Mouse (Mus musculus) E14TG2a.4 (cell line): ENCODE measurements around the gene Gm3336.

Experiments
- H3K27me3 ChIP-seq: 2 replicates; pipeline ENCODE4 v1.6.1; 2014; ENCODE audit warnings: low read length, control low read depth; ENCODE audit not compliant: insufficient read depth
- H3K36me3 ChIP-seq: 2 replicates; pipeline ENCODE4 v1.6.1; 2014; ENCODE audit warnings: low read length, control low read depth; ENCODE audit not compliant: insufficient read depth
- H3K4me1 ChIP-seq: replicated peaks from 2 replicates; pipeline ENCODE4 v1.6.1; 2014; ENCODE audit warnings: low read depth, low read length, control low read depth
- H3K4me3 ChIP-seq: replicated peaks from 2 replicates; pipeline ENCODE4 v1.5.1; 2014; ENCODE audit warnings: mild to moderate bottlenecking, low read length
- H3K9me3 ChIP-seq: 2 replicates; pipeline ENCODE4 v1.6.1; 2014; ENCODE audit warnings: low read length, control low read depth
- CTCF ChIP-seq: conservative IDR thresholded peaks from 2 replicates; pipeline ENCODE4 v1.5.1; 2014; ENCODE audit warnings: low read length
- NANOG ChIP-seq: IDR thresholded peaks from 2 replicates; pipeline ENCODE4 v1.6.1; 2014; ENCODE audit warnings: borderline replicate concordance, low read length, mixed read lengths
- POU5F1 ChIP-seq: IDR thresholded peaks from 2 replicates; pipeline ENCODE4 v1.6.1; 2014; ENCODE audit warnings: low read length, borderline replicate concordance

The Gm3336 gene

DNA sequence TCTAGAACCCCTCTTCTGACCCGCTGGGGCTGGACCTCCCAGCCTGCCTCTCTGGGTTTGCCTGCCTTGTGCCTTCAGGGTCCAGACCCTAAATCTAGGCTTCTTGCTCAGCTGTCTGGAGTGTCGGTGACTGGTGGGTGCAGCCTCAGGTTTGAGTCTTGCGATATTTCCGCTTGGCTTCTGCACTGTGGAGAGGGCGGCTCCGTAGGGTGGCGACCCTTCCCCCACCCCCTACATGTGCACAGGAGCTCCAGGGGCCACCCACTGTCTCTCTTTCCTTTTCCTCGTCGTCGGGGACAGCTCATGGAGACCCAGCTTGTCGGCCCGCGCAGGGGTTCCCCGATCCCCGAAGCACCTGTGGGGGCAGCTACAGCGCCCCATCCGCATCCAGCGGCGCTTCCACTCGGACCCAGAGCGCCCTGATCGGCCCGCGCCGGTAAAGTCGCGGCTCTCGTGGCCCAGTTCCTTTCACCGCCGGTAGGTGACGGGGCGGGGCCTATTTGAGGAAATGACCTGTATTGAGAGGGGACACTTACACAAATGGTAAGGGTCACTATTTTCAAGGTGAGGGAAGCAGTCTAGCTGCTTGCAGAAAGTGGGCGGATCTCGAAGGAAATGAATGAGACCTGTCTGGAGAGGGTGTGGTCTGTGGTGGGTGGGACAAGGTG lies 11.6 kb downstream of the Gm3336 start:
- Histone ChIP-seq H3K4me1 (peaks cover 43% of the 10 kb centered on the region), H3K27me3 (peaks cover 30% of the 10 kb centered on the region), H3K4me3 (peak overlapping the region; percentile 73), H3K9me3 (no peaks in the 10 kb centered on the region), H3K36me3 (no peaks in the 10 kb centered on the region)
- TF ChIP-seq CTCF (peak; percentile 35), POU5F1 (no peak)

GRCm38 (mm10) chr8:70730956-70731355 lies 12.6 kb downstream of the Gm3336 start:
- H3K4me1 ChIP-seq, result peaks cover 40% of the 10 kb centered on the region
- H3K9me3 ChIP-seq, result no peaks in the 10 kb centered on the region
- H3K4me3 ChIP-seq, result no peak overlapping the region
- TF ChIP-seq CTCF (no peak), NANOG (no peak), POU5F1 (no peak)
- peaks cover 30% of the 10 kb centered on the region for H3K27me3 ChIP-seq
- H3K36me3 ChIP-seq, result no peaks in the 10 kb centered on the region

GRCm38 (mm10) chr8:70737705-70738104 lies 19.4 kb downstream of the Gm3336 start:
- H3K36me3 ChIP-seq, result no peaks in the 10 kb centered on the region
- no peak overlapping the region for H3K4me3 ChIP-seq
- H3K4me1 ChIP-seq, result peaks cover 17% of the 10 kb centered on the region
- H3K27me3 ChIP-seq, result peaks cover 30% of the 10 kb centered on the region
- no peak for TF ChIP-seq POU5F1
- TF ChIP-seq CTCF, result no peak
- TF ChIP-seq NANOG, result no peak
- H3K9me3 ChIP-seq, result no peaks in the 10 kb centered on the region

GRCm38 (mm10) chr8:70738211-70738610 lies 19.9 kb downstream of the Gm3336 start:
- Histone ChIP-seq H3K9me3 (no peaks in the 10 kb centered on the region), H3K4me1 (peaks cover 18% of the 10 kb centered on the region), H3K27me3 (peaks cover 36% of the 10 kb centered on the region), H3K36me3 (no peaks in the 10 kb centered on the region), H3K4me3 (no peak overlapping the region)
- TF ChIP-seq NANOG, result no peak

DNA sequence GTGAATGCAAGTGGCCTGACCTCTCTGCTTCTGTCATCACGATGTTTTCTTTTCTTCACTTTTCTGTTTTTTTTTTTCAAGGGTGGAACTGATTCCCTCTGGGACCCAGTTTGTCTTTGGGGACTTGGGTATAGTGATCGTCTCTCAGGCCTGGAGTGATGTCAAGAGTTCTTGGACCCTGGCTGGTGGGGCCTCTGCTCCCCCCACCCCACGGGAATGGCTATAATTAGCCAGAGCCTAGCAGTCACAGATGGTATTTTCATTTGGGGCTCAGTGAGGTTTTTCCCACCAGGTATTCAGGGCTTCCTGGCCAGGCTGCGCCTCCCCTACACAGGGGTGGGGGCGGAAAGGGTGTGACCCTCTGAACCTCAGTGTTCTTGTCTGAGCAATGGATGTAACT lies 23.3 kb downstream of the Gm3336 start:
- peaks cover 70% of the 10 kb centered on the region for H3K27me3 ChIP-seq
- peaks cover 51% of the 10 kb centered on the region for H3K4me1 ChIP-seq
- TF ChIP-seq NANOG (no peak), CTCF (no peak), POU5F1 (no peak)
- no peaks in the 10 kb centered on the region for H3K36me3 ChIP-seq
- H3K9me3 ChIP-seq, result no peaks in the 10 kb centered on the region
- H3K4me3 ChIP-seq, result no peak overlapping the region

- H3K4me3 ChIP-seq, result no peak overlapping the region
- no peaks in the 10 kb centered on the region for H3K36me3 ChIP-seq
- H3K27me3 ChIP-seq, result peaks cover 75% of the 10 kb centered on the region
- peaks cover 54% of the 10 kb centered on the region for H3K4me1 ChIP-seq
- H3K9me3 ChIP-seq, result no peaks in the 10 kb centered on the region
- TF ChIP-seq NANOG, result no peak
- no peak for TF ChIP-seq POU5F1
- no peak for TF ChIP-seq CTCF
These were observed 23.8 kb downstream of the Gm3336 start for GRCm38 (mm10) chr8:70742176-70742575.

GRCm38 (mm10) chr8:70742981-70743655 lies 24.8 kb downstream of the Gm3336 start:
- peaks cover 82% of the 10 kb centered on the region for H3K27me3 ChIP-seq
- TF ChIP-seq CTCF (no peak), NANOG (no peak), POU5F1 (no peak)

DNA sequence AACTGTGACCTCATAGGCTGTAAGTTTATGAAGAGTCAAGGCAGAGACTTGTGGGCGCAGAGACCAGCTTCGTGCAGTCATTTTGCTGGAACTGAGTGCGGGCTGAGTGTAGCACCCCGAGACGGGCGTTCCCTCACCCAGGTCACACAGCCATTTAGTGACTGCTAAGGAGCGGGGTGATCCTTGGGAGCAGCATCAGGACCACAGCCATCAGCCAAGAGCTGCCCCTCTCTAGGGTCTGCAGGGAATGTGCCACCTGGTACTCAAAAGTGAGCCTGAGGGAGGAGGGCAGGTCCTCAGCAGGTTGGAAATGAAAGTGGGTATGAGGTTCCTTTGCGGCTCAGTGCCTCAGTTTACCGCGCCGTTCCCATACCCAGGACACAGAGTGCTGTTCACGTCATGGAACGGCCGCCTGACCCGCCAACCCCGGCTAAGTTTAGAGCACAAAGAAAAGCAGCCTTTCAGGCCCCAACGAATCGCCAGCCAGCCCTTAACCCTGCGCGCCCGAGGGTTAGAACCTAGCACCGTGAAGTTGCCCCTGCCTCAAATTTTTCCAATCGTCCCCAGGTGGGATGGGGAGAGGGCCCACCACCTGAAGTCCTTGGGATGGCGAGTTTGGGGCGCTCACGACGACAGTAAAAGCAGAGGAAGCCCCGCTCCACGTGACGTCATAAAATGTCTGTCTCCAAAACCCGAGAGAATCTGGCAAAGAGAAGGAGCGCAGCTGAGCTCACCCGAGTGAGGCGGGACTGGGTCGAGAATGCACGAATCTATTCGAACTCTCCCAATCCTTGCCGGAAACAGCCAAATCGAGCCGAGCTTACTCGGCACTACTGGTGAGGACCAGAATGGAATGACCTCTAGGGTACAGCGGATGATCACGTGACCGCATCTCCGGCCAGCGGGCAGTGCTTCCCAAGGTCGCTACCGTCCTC lies 25.6 kb downstream of the Gm3336 start:
- peak overlapping the region; percentile 77 for H3K4me3 ChIP-seq
- H3K36me3 ChIP-seq, result no peaks in the 10 kb centered on the region
- H3K9me3 ChIP-seq, result no peaks in the 10 kb centered on the region
- H3K27me3 ChIP-seq, result peaks cover 84% of the 10 kb centered on the region
- TF ChIP-seq NANOG (no peak), CTCF (no peak), POU5F1 (no peak)
- H3K4me1 ChIP-seq, result peaks cover 72% of the 10 kb centered on the region

More at GRCm38 (mm10) chr8:70742981-70743655, 24.8 kb downstream of the Gm3336 start:
- H3K4me1 ChIP-seq, result peaks cover 64% of the 10 kb centered on the region
- H3K36me3 ChIP-seq, result no peaks in the 10 kb centered on the region
- no peaks in the 10 kb centered on the region for H3K9me3 ChIP-seq
- peak overlapping the region; percentile 77 for H3K4me3 ChIP-seq
